Mouse (Mus musculus) Patski (cell line): Measurements from ENCODE around the gene Bloc1s6. TPM values are rescaled to one million over a fixed set of nuclear protein-coding genes. Genes with fewer than 3 reads are reported as not detected.

Source experiments
- ATAC-seq: fragments of 100-300 bp; one replicate; pipeline ENCODE4 v1.8.0; 2021
- CTCF ChIA-PET: fragments of 350-600 bp; sonication (Branson Sonifier 250); formaldehyde crosslinking; loops from one replicate; lab custom pipeline; 2022; ENCODE audit warnings: inconsistent platforms; lab: Charles Lee
- POLR2A ChIA-PET: fragments of 350-600 bp; sonication (Branson Sonifier 250); formaldehyde crosslinking; loops from one replicate; lab custom pipeline; 2022; ENCODE audit warnings: antibody characterized with exemption, inconsistent platforms; lab: Charles Lee
- DNase-seq: peaks from one replicate; pipeline ENCODE4 v3.0.0-alpha.2; 2011; ENCODE audit warnings: low read depth, low spot score
- H3K27me3 ChIP-seq: fragments of 371-371 bp; one replicate; pipeline ENCODE4 v1.5.1; 2021
- CTCF ChIP-seq: fragments of 100-300 bp; IDR thresholded peaks from one replicate; pipeline ENCODE4 v1.5.1; 2021
- in situ Hi-C: fragments of 300-500 bp; cut with MboI; formaldehyde crosslinking; loops from 3 replicates; pipeline ENCODE4 v1.11.1; 2018; ENCODE audit warnings: low pct_unique_long_range_greater_than_20kb, mixed read lengths
- polyA plus RNA-seq: library from polyadenylated mRNA; unstranded; gene quantifications from one replicate; pipeline ENCODE4 v1.2.3, GENCODE M21; 2021

The Bloc1s6 gene
- polyA plus RNA-seq, 1 experiment from 2014 or later, result 29.3 TPM

GRCm38 (mm10) chr2:122781590-122782356, 43.5 kb downstream of the Bloc1s6 start:
- POLR2A ChIA-PET, result no interaction called here
- in situ Hi-C loops, result no loop called here

GRCm38 (mm10) chr2:122783730-122784129, 45.4 kb downstream of the Bloc1s6 start:
- no peak for DNase-seq
- ATAC-seq, result peak; percentile 39
- ChIA-PET CTCF (no interaction called here), POLR2A (no interaction called here)
- no peaks in the 10 kb centered on the region for H3K27me3 ChIP-seq
- no peak for TF ChIP-seq CTCF
- in situ Hi-C loops, result no loop called here

More at GRCm38 (mm10) chr2:122781590-122782356, 43.5 kb downstream of the Bloc1s6 start:
- H3K27me3 ChIP-seq, result no peaks in the 10 kb centered on the region
- no peak for TF ChIP-seq CTCF
- CTCF ChIA-PET, result interaction anchor here (1.1 to 1.2 kb wide), 2 partner anchors 9 to 44 kb away, joined by 3 to 4 read pairs; no protein-coding TSS in a partner anchor
- ATAC-seq (no peak), DNase-seq (no peak)

- TF ChIP-seq CTCF, result no peak
- POLR2A ChIA-PET, result no interaction called here
- CTCF ChIA-PET, result no interaction called here
- ATAC-seq (no peak), DNase-seq (no peak)
- in situ Hi-C loops, result no loop called here
- no peaks in the 10 kb centered on the region for H3K27me3 ChIP-seq
Observed at GRCm38 (mm10) chr2:122784701-122785100, 46.4 kb downstream of the Bloc1s6 start.

- H3K27me3 ChIP-seq, result no peaks in the 10 kb centered on the region
- no peak for ATAC-seq
- POLR2A ChIA-PET, result no interaction called here
- DNase-seq, result no peak
- TF ChIP-seq CTCF, result no peak
- CTCF ChIA-PET, result no interaction called here
- in situ Hi-C loops, result no loop called here
Observed at GRCm38 (mm10) chr2:122786167-122786566, 47.9 kb downstream of the Bloc1s6 start.

GRCm38 (mm10) chr2:122789311-122789710, 51.0 kb downstream of the Bloc1s6 start:
- in situ Hi-C loops, result no loop called here
- ATAC-seq, result no peak
- CTCF ChIA-PET, result no interaction called here
- TF ChIP-seq CTCF, result no peak
- no peaks in the 10 kb centered on the region for H3K27me3 ChIP-seq
- no peak for DNase-seq
- POLR2A ChIA-PET, result no interaction called here

GRCm38 (mm10) chr2:122789730-122790129, 51.4 kb downstream of the Bloc1s6 start:
- CTCF ChIA-PET, result no interaction called here
- in situ Hi-C loops, result no loop called here
- POLR2A ChIA-PET, result no interaction called here
- TF ChIP-seq CTCF, result no peak
- DNase-seq (no peak), ATAC-seq (no peak)
- H3K27me3 ChIP-seq, result no peaks in the 10 kb centered on the region

Other genes with a start within 250 kb of the Bloc1s6 start
- 0.39 TPM for gene Gatm, start 127.2 kb upstream of the Bloc1s6 start, polyA plus RNA-seq
- gene AA467197, start 101.5 kb upstream of the Bloc1s6 start, polyA plus RNA-seq, result 0.68 TPM
- 42.7 TPM for gene Slc30a4, start 35.8 kb upstream of the Bloc1s6 start, polyA plus RNA-seq
- gene Sqor, start 26.7 kb downstream of the Bloc1s6 start, polyA plus RNA-seq, result 11.4 TPM